Mouse (Mus musculus): ENCODE results near the gene Tmem63a.

GRCm38 (mm10) chr1:180956401-180956800 is 14.3 kb downstream of the Tmem63a start:
- TF ChIP-seq CTCF (IDR thresholded peaks at IDR 0.05; ENCODE audit: low read depth, low read length) = no peak
- TF ChIP-seq POLR2A (IDR thresholded peaks at IDR 0.05; ENCODE audit: borderline replicate concordance, low read depth, low read length) = no peak

Data from bone marrow macrophage, adult 2 months (primary cell).